Mouse (Mus musculus): ENCODE data around the gene Fat3. TPM values are rescaled to one million over a fixed set of nuclear protein-coding genes. Genes with fewer than 3 reads are reported as not detected.

Fat3 gene
- total RNA-seq, 1 experiment, result 0.58 TPM

DNA sequence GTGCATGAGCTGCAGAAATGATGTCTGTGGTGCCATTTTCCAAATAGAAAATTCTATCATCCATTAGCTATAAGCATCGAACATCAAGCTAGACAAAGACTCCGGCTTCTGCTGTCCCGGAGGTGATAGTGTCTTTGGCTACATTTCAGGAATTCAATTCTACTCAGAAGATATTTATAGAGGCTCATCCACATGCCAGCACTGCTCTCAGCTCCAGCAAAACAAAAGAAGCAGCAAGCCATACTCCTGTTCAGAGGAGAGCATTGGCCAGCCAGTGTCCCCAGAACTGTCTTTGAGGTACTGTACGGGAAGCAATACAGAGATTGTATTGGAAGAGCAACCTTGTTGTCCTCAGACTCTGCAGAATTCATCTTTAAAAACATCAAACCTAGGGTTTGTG is 59.2 kb downstream of the Fat3 start:
- H3K9ac ChIP-seq (ENCODE audit: insufficient read depth, low read depth, low read length, poor library complexity, severe bottlenecking), result no peak overlapping the region
- no peaks in the 10 kb centered on the region for H3K4me1 ChIP-seq (ENCODE audit: control insufficient read depth in 2 of 2, insufficient read depth in 2 of 2, low read length in 2 of 2, poor library complexity in 1 of 2)
- TF ChIP-seq CHD2 (IDR thresholded peaks at IDR 0.05; ENCODE audit: low read depth, low read length) (no peak), HCFC1 (IDR thresholded peaks at IDR 0.05; ENCODE audit: borderline replicate concordance, insufficient read depth, low read length) (no peak), ZNF384 (IDR thresholded peaks at IDR 0.05; ENCODE audit: low read depth, low read length) (no peak), MAFK (IDR thresholded peaks at IDR 0.05; ENCODE audit: insufficient read depth, low read depth, low read length) (no peak), ZC3H11A (IDR thresholded peaks at IDR 0.05; ENCODE audit: borderline replicate concordance, low read depth, low read length) (no peak)
- no peaks in the 10 kb centered on the region for H3K9me3 ChIP-seq (ENCODE audit: control insufficient read depth, insufficient read depth, low read depth, low read length)
- H3K27ac ChIP-seq (ENCODE audit: insufficient read depth, low read depth, low read length, poor library complexity, severe bottlenecking), result no peak overlapping the region
- in situ Hi-C loops (cut with MboI; ENCODE audit: low sequenced_read_pairs in 2 of 2, unreplicated experiment in 2 of 2), result no loop called here
- no peaks in the 10 kb centered on the region for H3K36me3 ChIP-seq (ENCODE audit: control insufficient read depth, insufficient read depth, low read length, poor library complexity, severe bottlenecking)
- no peak for DNase-seq (ENCODE audit: low read depth, low spot score)
- no peak overlapping the region for H3K4me3 ChIP-seq (ENCODE audit: insufficient read depth in 1 of 2, low read depth in 1 of 2, low read length in 2 of 2, poor library complexity in 1 of 2, severe bottlenecking in 1 of 2)

DNA sequence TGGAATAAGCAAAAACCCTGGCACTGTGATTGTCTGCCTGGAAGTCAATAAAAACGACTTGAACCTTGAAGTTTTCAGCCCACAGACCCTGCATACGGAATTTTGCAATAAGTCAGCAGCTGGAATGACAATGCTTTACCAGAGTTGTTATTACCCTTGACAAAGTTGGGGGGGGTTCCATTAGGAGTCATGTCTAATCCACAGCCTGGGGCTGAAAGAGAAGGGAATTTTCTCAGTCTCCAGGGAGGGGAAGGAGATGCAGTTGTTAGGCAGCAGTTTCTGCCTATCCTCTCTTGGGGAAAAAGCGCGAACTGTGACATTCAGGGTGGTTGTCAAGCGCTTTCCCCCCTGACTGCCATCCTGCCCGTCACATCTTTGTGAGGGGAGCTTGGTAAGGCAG is 60.4 kb downstream of the Fat3 start:
- Histone ChIP-seq H3K9ac (ENCODE audit: insufficient read depth, low read depth, low read length, poor library complexity, severe bottlenecking) (no peak overlapping the region), H3K4me3 (ENCODE audit: insufficient read depth in 1 of 2, low read depth in 1 of 2, low read length in 2 of 2, poor library complexity in 1 of 2, severe bottlenecking in 1 of 2) (no peak overlapping the region), H3K4me1 (ENCODE audit: control insufficient read depth in 2 of 2, insufficient read depth in 2 of 2, low read length in 2 of 2, poor library complexity in 1 of 2) (no peaks in the 10 kb centered on the region), H3K36me3 (ENCODE audit: control insufficient read depth, insufficient read depth, low read length, poor library complexity, severe bottlenecking) (no peaks in the 10 kb centered on the region), H3K9me3 (ENCODE audit: control insufficient read depth, insufficient read depth, low read depth, low read length) (no peaks in the 10 kb centered on the region), H3K27ac (ENCODE audit: insufficient read depth, low read depth, low read length, poor library complexity, severe bottlenecking) (no peak overlapping the region)
- in situ Hi-C loops (cut with MboI; ENCODE audit: low sequenced_read_pairs in 2 of 2, unreplicated experiment in 2 of 2), result no loop called here
- TF ChIP-seq ZC3H11A (IDR thresholded peaks at IDR 0.05; ENCODE audit: borderline replicate concordance, low read depth, low read length) (no peak), HCFC1 (IDR thresholded peaks at IDR 0.05; ENCODE audit: borderline replicate concordance, insufficient read depth, low read length) (no peak), ZNF384 (IDR thresholded peaks at IDR 0.05; ENCODE audit: low read depth, low read length) (no peak), MAFK (IDR thresholded peaks at IDR 0.05; ENCODE audit: insufficient read depth, low read depth, low read length) (no peak), CHD2 (IDR thresholded peaks at IDR 0.05; ENCODE audit: low read depth, low read length) (no peak)
- DNase-seq (ENCODE audit: low read depth, low spot score), result no peak

DNA sequence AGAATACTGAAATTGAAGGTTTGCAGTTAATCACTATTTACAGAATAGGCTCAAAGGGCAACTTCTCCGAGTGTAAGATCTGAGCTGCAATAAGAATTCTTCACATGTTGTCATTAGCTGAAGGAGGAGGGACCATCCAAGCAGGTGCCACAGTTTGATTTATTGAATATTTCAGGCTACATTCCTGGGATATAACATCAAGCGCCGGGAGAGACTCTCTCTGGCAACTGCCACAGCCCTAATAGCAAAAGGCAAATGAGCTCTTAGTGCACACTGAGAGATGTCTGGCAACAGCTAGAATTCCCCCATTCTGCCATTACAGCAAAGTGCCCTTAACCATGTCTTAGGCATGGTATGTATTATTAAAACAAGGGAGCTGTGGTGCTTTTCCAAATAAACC is 61.1 kb downstream of the Fat3 start:
- H3K9ac ChIP-seq (ENCODE audit: insufficient read depth, low read depth, low read length, poor library complexity, severe bottlenecking), result no peak overlapping the region
- H3K4me1 ChIP-seq (ENCODE audit: control insufficient read depth in 2 of 2, insufficient read depth in 2 of 2, low read length in 2 of 2, poor library complexity in 1 of 2), result no peaks in the 10 kb centered on the region
- no peaks in the 10 kb centered on the region for H3K36me3 ChIP-seq (ENCODE audit: control insufficient read depth, insufficient read depth, low read length, poor library complexity, severe bottlenecking)
- H3K4me3 ChIP-seq (ENCODE audit: insufficient read depth in 1 of 2, low read depth in 1 of 2, low read length in 2 of 2, poor library complexity in 1 of 2, severe bottlenecking in 1 of 2), result no peak overlapping the region
- DNase-seq (ENCODE audit: low read depth, low spot score), result no peak
- TF ChIP-seq CHD2 (IDR thresholded peaks at IDR 0.05; ENCODE audit: low read depth, low read length) (no peak), ZC3H11A (IDR thresholded peaks at IDR 0.05; ENCODE audit: borderline replicate concordance, low read depth, low read length) (no peak), ZNF384 (IDR thresholded peaks at IDR 0.05; ENCODE audit: low read depth, low read length) (no peak), HCFC1 (IDR thresholded peaks at IDR 0.05; ENCODE audit: borderline replicate concordance, insufficient read depth, low read length) (no peak), MAFK (IDR thresholded peaks at IDR 0.05; ENCODE audit: insufficient read depth, low read depth, low read length) (no peak)
- no peaks in the 10 kb centered on the region for H3K9me3 ChIP-seq (ENCODE audit: control insufficient read depth, insufficient read depth, low read depth, low read length)
- in situ Hi-C loops (cut with MboI; ENCODE audit: low sequenced_read_pairs in 2 of 2, unreplicated experiment in 2 of 2), result no loop called here
- no peak overlapping the region for H3K27ac ChIP-seq (ENCODE audit: insufficient read depth, low read depth, low read length, poor library complexity, severe bottlenecking)

DNA sequence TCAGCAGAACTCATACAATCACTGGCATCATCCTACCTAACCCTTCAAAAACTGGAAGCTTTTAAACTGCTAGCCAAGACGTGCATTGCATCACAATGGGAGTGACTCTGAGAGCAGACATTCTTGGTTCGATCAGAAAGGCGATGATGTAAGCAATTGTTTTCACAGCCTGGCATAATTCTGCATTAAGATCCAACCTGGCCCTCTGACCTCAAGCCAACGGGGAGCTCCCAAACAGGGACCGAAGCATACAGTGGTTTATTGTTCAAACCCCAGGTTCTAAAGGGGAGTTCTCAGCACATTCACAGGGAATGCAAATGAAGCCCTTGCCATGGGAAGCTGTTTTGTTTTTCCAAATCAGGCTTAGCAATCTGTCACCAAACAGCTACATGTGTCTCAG is 63.3 kb downstream of the Fat3 start:
- Histone ChIP-seq H3K4me1 (ENCODE audit: control insufficient read depth in 2 of 2, insufficient read depth in 2 of 2, low read length in 2 of 2, poor library complexity in 1 of 2) (no peaks in the 10 kb centered on the region), H3K27ac (ENCODE audit: insufficient read depth, low read depth, low read length, poor library complexity, severe bottlenecking) (no peak overlapping the region), H3K4me3 (ENCODE audit: insufficient read depth in 1 of 2, low read depth in 1 of 2, low read length in 2 of 2, poor library complexity in 1 of 2, severe bottlenecking in 1 of 2) (no peak overlapping the region), H3K36me3 (ENCODE audit: control insufficient read depth, insufficient read depth, low read length, poor library complexity, severe bottlenecking) (no peaks in the 10 kb centered on the region), H3K9me3 (ENCODE audit: control insufficient read depth, insufficient read depth, low read depth, low read length) (no peaks in the 10 kb centered on the region), H3K9ac (ENCODE audit: insufficient read depth, low read depth, low read length, poor library complexity, severe bottlenecking) (no peak overlapping the region)
- no peak for DNase-seq (ENCODE audit: low read depth, low spot score)
- TF ChIP-seq MAFK (IDR thresholded peaks at IDR 0.05; ENCODE audit: insufficient read depth, low read depth, low read length), result no peak
- in situ Hi-C loops (cut with MboI; ENCODE audit: low sequenced_read_pairs in 2 of 2, unreplicated experiment in 2 of 2), result no loop called here

DNA sequence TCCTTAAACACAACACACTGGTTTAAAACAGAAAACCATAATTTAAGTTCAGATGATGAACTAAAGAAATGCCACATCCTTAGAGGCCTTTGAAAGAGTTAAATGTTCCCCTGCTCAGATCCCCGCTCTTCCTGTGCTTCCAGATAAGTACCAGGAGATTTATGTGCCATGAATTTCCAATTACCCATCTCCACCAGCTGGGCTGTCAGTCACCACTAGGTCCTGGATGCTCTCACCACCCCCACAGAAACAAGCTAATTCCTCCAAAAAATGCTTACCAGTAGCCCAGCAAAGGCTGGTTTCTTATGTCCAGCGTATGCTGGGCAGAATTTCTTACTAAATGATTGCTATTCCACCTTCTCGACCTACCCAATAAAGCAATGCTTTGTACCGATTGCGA is 72.5 kb downstream of the Fat3 start:
- in situ Hi-C loops (cut with MboI; ENCODE audit: low sequenced_read_pairs in 2 of 2, unreplicated experiment in 2 of 2), result no loop called here
- Histone ChIP-seq H3K4me3 (ENCODE audit: insufficient read depth in 1 of 2, low read depth in 1 of 2, low read length in 2 of 2, poor library complexity in 1 of 2, severe bottlenecking in 1 of 2) (no peak overlapping the region), H3K9me3 (ENCODE audit: control insufficient read depth, insufficient read depth, low read depth, low read length) (no peaks in the 10 kb centered on the region), H3K4me1 (ENCODE audit: control insufficient read depth in 2 of 2, insufficient read depth in 2 of 2, low read length in 2 of 2, poor library complexity in 1 of 2) (no peaks in the 10 kb centered on the region), H3K9ac (ENCODE audit: insufficient read depth, low read depth, low read length, poor library complexity, severe bottlenecking) (no peak overlapping the region), H3K27ac (ENCODE audit: insufficient read depth, low read depth, low read length, poor library complexity, severe bottlenecking) (no peak overlapping the region), H3K36me3 (ENCODE audit: control insufficient read depth, insufficient read depth, low read length, poor library complexity, severe bottlenecking) (no peaks in the 10 kb centered on the region)
- no peak for DNase-seq (ENCODE audit: low read depth, low spot score)
- TF ChIP-seq HCFC1 (IDR thresholded peaks at IDR 0.05; ENCODE audit: borderline replicate concordance, insufficient read depth, low read length) (no peak), MAFK (IDR thresholded peaks at IDR 0.05; ENCODE audit: insufficient read depth, low read depth, low read length) (no peak), ZC3H11A (IDR thresholded peaks at IDR 0.05; ENCODE audit: borderline replicate concordance, low read depth, low read length) (no peak), CHD2 (IDR thresholded peaks at IDR 0.05; ENCODE audit: low read depth, low read length) (no peak), ZNF384 (IDR thresholded peaks at IDR 0.05; ENCODE audit: low read depth, low read length) (no peak)

Measured in ES-E14 (cell line).